In genomic region chr17:62287127-62287526, GRCm38 (mm10) we compare ENCODE assay signal across 20 mouse cellular contexts.
"Had no signal": no experiment of that assay in that cellular context is flagged by ENCODE, and none has a peak within 500 bp of the region (broad histone marks: within the 10 kb centered on the region; RNA-seq: fewer than 3 reads in every experiment).

No protein-coding gene starts in this region.

- ATAC-seq: forebrain, embryonic 13.5 days; forebrain, embryonic 14.5 days; forebrain, embryonic 15.5 days; forebrain, embryonic 16.5 days; forebrain, postnatal 0 days had no signal

- H3K4me2 ChIP-seq: embryonic facial prominence, embryonic 12.5 days; embryonic facial prominence, embryonic 13.5 days; embryonic facial prominence, embryonic 15.5 days; forebrain, embryonic 12.5 days; forebrain, embryonic 13.5 days; forebrain, embryonic 15.5 days had no signal

- H3K27me3 ChIP-seq: embryonic facial prominence, embryonic 12.5 days; embryonic facial prominence, embryonic 13.5 days; embryonic facial prominence, embryonic 15.5 days; forebrain, embryonic 12.5 days; forebrain, embryonic 13.5 days; forebrain, embryonic 15.5 days had no signal

- H3K4me1 ChIP-seq: embryonic facial prominence, embryonic 12.5 days; embryonic facial prominence, embryonic 13.5 days; embryonic facial prominence, embryonic 15.5 days; forebrain, embryonic 10.5 days; forebrain, embryonic 12.5 days; forebrain, embryonic 13.5 days; forebrain, embryonic 15.5 days had no signal

- DNase-seq: embryo, embryonic 11 days; forebrain, postnatal 0 days; gastrocnemius, adult 2 months; gastrocnemius, postnatal 10 days; gastrocnemius, postnatal 14 days; gastrocnemius, postnatal 25 days; gastrocnemius, postnatal 36 days; heart, adult 18-20 months; heart, adult 2 months had no signal

- H3K36me3 ChIP-seq: embryonic facial prominence, embryonic 10.5 days; embryonic facial prominence, embryonic 12.5 days; embryonic facial prominence, embryonic 13.5 days; embryonic facial prominence, embryonic 15.5 days; forebrain, embryonic 10.5 days; forebrain, embryonic 12.5 days; forebrain, embryonic 15.5 days had no signal

- H3K4me3 ChIP-seq: embryonic facial prominence, embryonic 10.5 days; embryonic facial prominence, embryonic 12.5 days; embryonic facial prominence, embryonic 13.5 days; embryonic facial prominence, embryonic 15.5 days; erythroblast, embryonic 14.5 days; forebrain, embryonic 10.5 days; forebrain, embryonic 12.5 days; forebrain, embryonic 13.5 days; forebrain, embryonic 15.5 days; gastrocnemius, adult 2 months; heart, adult 2 months had no signal

- H3K9ac ChIP-seq: embryonic facial prominence, embryonic 12.5 days; embryonic facial prominence, embryonic 13.5 days; embryonic facial prominence, embryonic 15.5 days; forebrain, embryonic 12.5 days; forebrain, embryonic 13.5 days; forebrain, embryonic 15.5 days; forebrain, postnatal 0 days had no signal

- H3K27ac ChIP-seq: embryonic facial prominence, embryonic 10.5 days; embryonic facial prominence, embryonic 12.5 days; embryonic facial prominence, embryonic 13.5 days; embryonic facial prominence, embryonic 15.5 days; forebrain, embryonic 10.5 days; forebrain, embryonic 12.5 days; forebrain, embryonic 13.5 days; forebrain, embryonic 15.5 days; gastrocnemius, adult 2 months; heart, adult 2 months had no signal

- H3K9me3 ChIP-seq: embryonic facial prominence, embryonic 10.5 days; embryonic facial prominence, embryonic 12.5 days; embryonic facial prominence, embryonic 13.5 days; embryonic facial prominence, embryonic 15.5 days; forebrain, embryonic 10.5 days; forebrain, embryonic 12.5 days; forebrain, embryonic 13.5 days; forebrain, embryonic 15.5 days had no signal
